Mouse (Mus musculus) liver, embryonic 16.5 days (tissue): Measurements from ENCODE around the gene Ar. TPM values are rescaled to one million over a fixed set of nuclear protein-coding genes. Genes with fewer than 3 reads are reported as not detected.

Source experiments
- ATAC-seq: fragments of 200-750 bp; cut with Nextera tagmentation; 2 replicates; pipeline ENCODE4 v1.8.0; 2017; ENCODE audit warnings: low read depth, mild to moderate bottlenecking, moderate number of reproducible peaks, moderate library complexity
- H3K27ac ChIP-seq: fragments of 300-500 bp; sonication (generic); 2 replicates; pipeline ENCODE4 v1.5.1; 2014; ENCODE audit warnings: mild to moderate bottlenecking, low read length
- H3K27me3 ChIP-seq: fragments of 300-500 bp; sonication (generic); 2 replicates; pipeline ENCODE4 v1.6.1; 2014; ENCODE audit warnings: low read depth, low read length, mixed read lengths; ENCODE audit not compliant: control insufficient read depth, insufficient read depth
- H3K36me3 ChIP-seq: fragments of 300-500 bp; sonication (generic); 2 replicates; pipeline ENCODE4 v1.6.1; 2014; ENCODE audit warnings: mild to moderate bottlenecking; ENCODE audit not compliant: control insufficient read depth, insufficient read depth
- H3K4me1 ChIP-seq: fragments of 300-500 bp; sonication (generic); 2 replicates; pipeline ENCODE4 v1.6.1; 2014; ENCODE audit warnings: low read depth, low read length, mixed read lengths; ENCODE audit not compliant: control insufficient read depth
- H3K4me2 ChIP-seq: fragments of 300-500 bp; sonication (generic); 2 replicates; pipeline ENCODE4 v1.6.1; 2014; ENCODE audit warnings: low read depth, low read length, mixed read lengths
- H3K4me3 ChIP-seq: fragments of 300-500 bp; sonication (generic); 2 replicates; pipeline ENCODE4 v1.5.1; 2014; ENCODE audit warnings: low read depth, mild to moderate bottlenecking, low read length
- H3K9ac ChIP-seq: fragments of 300-500 bp; sonication (generic); 2 replicates; pipeline ENCODE4 v1.6.1; 2014; ENCODE audit warnings: low read depth, low read length
- H3K9me3 ChIP-seq: fragments of 300-500 bp; sonication (generic); replicated peaks from 2 replicates; pipeline ENCODE4 v1.6.1; 2016; ENCODE audit warnings: low read length; ENCODE audit not compliant: control insufficient read depth
- WGBS: fragments of 180-500 bp; shearing (Covaris S2); extraction: QIAGEN DNeasy Blood & Tissue Kit; methylation state at CpG from one replicate; pipeline ENCODE4 v1.1.7; 2014; ENCODE audit not compliant: insufficient replicate concordance; 5-methylcytosine and 5-hydroxymethylcytosine counted together
- polyA plus RNA-seq: library from polyadenylated mRNA; unstranded; fragments of >200 nt; fragmentation: Nextera tagmentation; extraction: Ambion mirVana; gene quantifications from 2 replicates; pipeline ENCODE4 v1.2.1, GENCODE M21; 2015

Gene Ar
- 0.02 TPM in 1 of 2 replicates, not detected in the other for polyA plus RNA-seq

DNA sequence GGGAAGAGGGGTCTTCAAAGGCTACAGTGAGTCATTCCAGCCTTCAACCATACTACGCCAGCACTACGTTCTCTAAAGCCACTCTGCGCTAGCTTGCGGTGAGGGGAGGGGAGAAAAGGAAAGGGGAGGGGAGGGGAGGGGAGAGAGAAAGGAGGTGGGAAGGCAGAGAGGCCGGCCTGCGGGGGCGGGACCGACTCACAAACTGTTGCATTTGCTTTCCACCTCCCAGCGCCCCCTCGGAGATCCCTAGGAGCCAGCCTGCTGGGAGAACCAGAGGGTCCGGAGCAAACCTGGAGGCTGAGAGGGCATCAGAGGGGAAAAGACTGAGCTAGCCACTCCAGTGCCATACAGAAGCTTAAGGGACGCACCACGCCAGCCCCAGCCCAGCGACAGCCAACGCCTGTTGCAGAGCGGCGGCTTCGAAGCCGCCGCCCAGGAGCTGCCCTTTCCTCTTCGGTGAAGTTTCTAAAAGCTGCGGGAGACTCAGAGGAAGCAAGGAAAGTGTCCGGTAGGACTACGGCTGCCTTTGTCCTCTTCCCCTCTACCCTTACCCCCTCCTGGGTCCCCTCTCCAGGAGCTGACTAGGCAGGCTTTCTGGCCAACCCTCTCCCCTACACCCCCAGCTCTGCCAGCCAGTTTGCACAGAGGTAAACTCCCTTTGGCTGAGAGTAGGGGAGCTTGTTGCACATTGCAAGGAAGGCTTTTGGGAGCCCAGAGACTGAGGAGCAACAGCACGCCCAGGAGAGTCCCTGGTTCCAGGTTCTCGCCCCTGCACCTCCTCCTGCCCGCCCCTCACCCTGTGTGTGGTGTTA lies at the start of gene Ar:
TSS of gene Ar (plus strand) at position 239 of the 812 bp plus-strand sequence.
- H3K9me3 ChIP-seq, result no peaks in the 10 kb centered on the region
- no peak for ATAC-seq
- H3K9ac ChIP-seq, result no peak within 1 kb of the TSS
- no peaks in the 10 kb centered on the region for H3K36me3 ChIP-seq
- no peak within 1 kb of the TSS for H3K27ac ChIP-seq
- H3K4me1 ChIP-seq, result no peaks in the 10 kb centered on the region
- peak within 1 kb of the TSS; percentile 36 for H3K4me2 ChIP-seq
- no peak within 1 kb of the TSS for H3K4me3 ChIP-seq
- 17% methylated on average over 27 of the region's 27 CpGs for WGBS
- peaks cover 26% of the 10 kb centered on the region for H3K27me3 ChIP-seq

GRCm38 (mm10) chrX:98149724-98150392 lies 1.3 kb downstream of the Ar start:
- Histone ChIP-seq H3K4me3 (no peak overlapping the region), H3K27me3 (peaks cover 26% of the 10 kb centered on the region), H3K9me3 (no peaks in the 10 kb centered on the region), H3K36me3 (no peaks in the 10 kb centered on the region), H3K4me2 (no peak overlapping the region), H3K27ac (no peak overlapping the region), H3K9ac (no peak overlapping the region), H3K4me1 (no peaks in the 10 kb centered on the region)
- WGBS, result 20% methylated on average over 29 of the region's 30 CpGs
- no peak for ATAC-seq

- no peak overlapping the region for H3K4me2 ChIP-seq
- H3K4me1 ChIP-seq, result no peaks in the 10 kb centered on the region
- H3K9ac ChIP-seq, result no peak overlapping the region
- no peak overlapping the region for H3K27ac ChIP-seq
- H3K36me3 ChIP-seq, result no peaks in the 10 kb centered on the region
- no peak for ATAC-seq
- 20% methylated on average over 32 of the region's 33 CpGs for WGBS
- H3K4me3 ChIP-seq, result no peak overlapping the region
- H3K27me3 ChIP-seq, result peaks cover 26% of the 10 kb centered on the region
- no peaks in the 10 kb centered on the region for H3K9me3 ChIP-seq
These were observed 2.0 kb downstream of the Ar start for GRCm38 (mm10) chrX:98150393-98151119.

- Histone ChIP-seq H3K9ac (no peak overlapping the region), H3K9me3 (no peaks in the 10 kb centered on the region), H3K4me2 (no peak overlapping the region), H3K27ac (no peak overlapping the region), H3K4me1 (no peaks in the 10 kb centered on the region), H3K4me3 (no peak overlapping the region), H3K36me3 (no peaks in the 10 kb centered on the region), H3K27me3 (no peaks in the 10 kb centered on the region)
- ATAC-seq, result no peak
These were observed 41.2 kb downstream of the Ar start for GRCm38 (mm10) chrX:98189759-98190158.

- H3K4me3 ChIP-seq, result no peak overlapping the region
- no peaks in the 10 kb centered on the region for H3K36me3 ChIP-seq
- no peak overlapping the region for H3K27ac ChIP-seq
- no peak overlapping the region for H3K9ac ChIP-seq
- no peak for ATAC-seq
- H3K27me3 ChIP-seq, result no peaks in the 10 kb centered on the region
- H3K4me1 ChIP-seq, result no peaks in the 10 kb centered on the region
- 52% methylated on average over 3 of the region's 3 CpGs for WGBS
- H3K9me3 ChIP-seq, result no peaks in the 10 kb centered on the region
- no peak overlapping the region for H3K4me2 ChIP-seq
These were observed 57.2 kb downstream of the Ar start for GRCm38 (mm10) chrX:98205766-98206165.

DNA sequence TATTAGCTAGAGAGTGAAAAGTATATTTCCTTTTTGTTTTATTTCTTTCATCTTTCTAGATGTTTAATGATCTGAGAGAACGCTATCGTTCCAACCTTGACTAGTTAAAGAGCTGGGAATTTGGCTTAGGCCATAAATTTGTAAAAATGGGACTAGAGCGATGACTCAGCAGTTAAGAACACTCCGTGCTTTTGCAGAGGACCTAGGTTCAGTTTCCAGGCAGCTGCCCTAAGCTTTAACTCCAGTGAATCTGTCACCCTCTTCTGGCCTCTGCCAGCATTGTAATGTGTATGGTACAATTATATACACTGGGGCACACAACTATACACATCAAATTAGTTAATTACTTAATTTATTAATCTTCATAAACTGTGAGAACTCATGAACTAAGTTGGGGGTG lies 58.6 kb downstream of the Ar start:
- Histone ChIP-seq H3K4me3 (no peak overlapping the region), H3K9ac (no peak overlapping the region), H3K27me3 (no peaks in the 10 kb centered on the region), H3K36me3 (no peaks in the 10 kb centered on the region), H3K9me3 (no peaks in the 10 kb centered on the region), H3K27ac (no peak overlapping the region), H3K4me2 (no peak overlapping the region), H3K4me1 (no peaks in the 10 kb centered on the region)
- ATAC-seq, result no peak
- 52% methylated on average over 4 of the region's 4 CpGs for WGBS

GRCm38 (mm10) chrX:98216103-98216502 lies 67.5 kb downstream of the Ar start:
- ATAC-seq, result no peak
- 41% methylated on average over 1 of the region's 1 CpGs for WGBS
- Histone ChIP-seq H3K4me2 (no peak overlapping the region), H3K9me3 (no peaks in the 10 kb centered on the region), H3K27ac (no peak overlapping the region), H3K27me3 (no peaks in the 10 kb centered on the region), H3K4me3 (no peak overlapping the region), H3K4me1 (no peaks in the 10 kb centered on the region), H3K9ac (no peak overlapping the region), H3K36me3 (no peaks in the 10 kb centered on the region)

DNA sequence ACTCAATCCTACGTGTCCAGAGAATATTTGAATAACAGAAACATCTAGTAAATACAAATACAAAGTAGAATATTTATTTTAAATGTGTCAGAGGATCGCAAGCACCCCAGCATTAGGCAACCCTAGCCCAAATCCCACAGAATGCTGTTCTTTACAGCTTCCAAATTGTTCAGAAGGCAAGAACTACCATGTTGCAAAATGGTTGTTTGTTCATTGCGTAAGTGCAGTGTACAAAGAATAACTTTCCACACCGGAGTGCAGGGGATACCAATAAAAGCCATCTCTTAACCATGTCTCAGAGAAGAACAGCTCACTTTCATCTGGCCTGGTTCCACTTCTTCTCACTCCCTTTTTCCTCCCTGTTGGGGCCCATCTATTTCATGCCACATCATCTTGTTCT lies 90.4 kb downstream of the Ar start:
- no peaks in the 10 kb centered on the region for H3K9me3 ChIP-seq
- 50% methylated on average over 4 of the region's 4 CpGs for WGBS
- H3K27me3 ChIP-seq, result no peaks in the 10 kb centered on the region
- no peaks in the 10 kb centered on the region for H3K4me1 ChIP-seq
- no peak overlapping the region for H3K9ac ChIP-seq
- no peaks in the 10 kb centered on the region for H3K36me3 ChIP-seq
- no peak overlapping the region for H3K27ac ChIP-seq
- ATAC-seq, result no peak
- no peak overlapping the region for H3K4me2 ChIP-seq
- H3K4me3 ChIP-seq, result no peak overlapping the region

DNA sequence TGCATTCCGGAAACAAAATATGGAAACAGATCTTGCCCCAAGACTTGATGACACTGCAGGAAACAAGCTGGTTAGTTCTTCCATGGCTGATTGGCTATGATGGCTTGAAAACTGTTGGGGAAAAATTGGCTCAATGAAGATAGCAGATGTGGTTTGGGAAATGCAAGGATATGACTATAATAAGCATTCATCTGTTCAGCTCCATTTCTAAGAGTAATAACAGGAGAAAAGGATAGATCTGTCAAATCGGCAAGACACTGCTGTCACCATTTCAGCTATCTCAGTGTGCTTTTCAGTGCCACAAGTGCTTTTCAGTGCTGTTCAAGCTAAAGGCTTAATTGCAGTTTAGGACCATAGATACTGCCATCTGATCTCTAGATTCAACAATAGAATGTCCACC lies 96.5 kb downstream of the Ar start:
- Histone ChIP-seq H3K4me2 (no peak overlapping the region), H3K4me3 (no peak overlapping the region), H3K9ac (no peak overlapping the region), H3K9me3 (no peaks in the 10 kb centered on the region), H3K27me3 (no peaks in the 10 kb centered on the region), H3K36me3 (no peaks in the 10 kb centered on the region), H3K4me1 (no peaks in the 10 kb centered on the region), H3K27ac (no peak overlapping the region)
- ATAC-seq, result no peak
- WGBS, result 61% methylated on average over 2 of the region's 2 CpGs
